Mouse (Mus musculus) heart, embryonic 10.5 days (tissue): ENCODE data around the gene Sdhaf2. TPM values are rescaled to one million over a fixed set of nuclear protein-coding genes. Genes with fewer than 3 reads are reported as not detected.
"Not testable (repeated sequence)": the region's sequence is repeated elsewhere in the genome, so short reads cannot be mapped to it uniquely, and the experiment has no call there.

Experiments used
- DNase-seq: peaks from one replicate; pipeline ENCODE4 v3.0.0-alpha.2; 2017; ENCODE audit warnings: low spot score
- H3K27ac ChIP-seq: fragments of 300-500 bp; sonication (generic); 2 replicates; pipeline ENCODE4 v1.5.1; 2016; ENCODE audit warnings: mild to moderate bottlenecking
- H3K27me3 ChIP-seq: fragments of 300-500 bp; sonication (generic); 2 replicates; pipeline ENCODE4 v1.6.1; 2016; ENCODE audit warnings: mild to moderate bottlenecking; ENCODE audit not compliant: poor library complexity, insufficient read depth, severe bottlenecking
- H3K36me3 ChIP-seq: fragments of 300-500 bp; sonication (generic); 2 replicates; pipeline ENCODE4 v1.6.1; 2016; ENCODE audit warnings: mild to moderate bottlenecking, moderate library complexity
- H3K4me1 ChIP-seq: fragments of 300-500 bp; sonication (generic); 2 replicates; pipeline ENCODE4 v1.6.1; 2016; ENCODE audit warnings: mild to moderate bottlenecking
- H3K4me3 ChIP-seq: fragments of 300-500 bp; sonication (generic); 2 replicates; pipeline ENCODE4 v1.5.1; 2016; ENCODE audit warnings: mild to moderate bottlenecking, moderate library complexity
- H3K9me3 ChIP-seq: fragments of 300-500 bp; sonication (generic); 2 replicates; pipeline ENCODE4 v1.6.1; 2016; ENCODE audit warnings: mild to moderate bottlenecking, moderate library complexity
- WGBS: fragments of 180-500 bp; shearing (Covaris S2); methylation state at CpG from one replicate; pipeline ENCODE4 v1.1.7; 2016; 5-methylcytosine and 5-hydroxymethylcytosine counted together
- polyA plus RNA-seq: library from polyadenylated mRNA; unstranded; fragments of >200 nt; fragmentation: Nextera tagmentation; extraction: Ambion mirVana; gene quantifications from 2 replicates; pipeline ENCODE4 v1.2.1, GENCODE M21; 2016

Sdhaf2 gene
- polyA plus RNA-seq, result 58.6 and 64.6 TPM in 2 replicates

DNA sequence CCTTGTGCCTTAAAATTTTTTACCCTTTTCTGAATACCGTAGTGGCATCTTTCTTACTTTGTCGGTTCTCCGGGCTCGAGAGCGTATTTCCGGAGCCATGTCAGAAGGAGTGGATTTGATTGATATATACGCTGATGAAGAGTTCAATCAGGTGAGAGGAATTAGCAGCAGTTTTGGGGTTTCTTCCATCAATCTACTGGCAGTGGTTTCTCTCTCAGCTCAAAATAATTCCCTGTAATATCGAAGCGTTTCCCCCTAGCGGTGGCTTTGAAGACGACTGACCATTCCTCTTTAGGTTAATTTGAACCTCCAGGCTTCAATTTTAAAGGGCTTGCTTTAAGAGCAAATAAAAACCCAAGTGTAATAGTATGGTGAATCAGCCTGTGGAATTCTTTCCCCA is at the start of gene Sdhaf2:
TSS of gene Sdhaf2 (minus strand) at position 233 of the 400 bp plus-strand sequence.
- DNase-seq, result no peak
- H3K4me1 ChIP-seq, result peaks cover 24% of the 10 kb centered on the region
- H3K27me3 ChIP-seq, result no peaks in the 10 kb centered on the region
- peak within 1 kb of the TSS; percentile 90 for H3K4me3 ChIP-seq
- H3K9me3 ChIP-seq, result no peaks in the 10 kb centered on the region
- H3K36me3 ChIP-seq, result peaks cover 32% of the 10 kb centered on the region
- H3K27ac ChIP-seq, result peak within 1 kb of the TSS; percentile 100
- WGBS, result under 1% methylated on average over 11 of the region's 11 CpGs

DNA sequence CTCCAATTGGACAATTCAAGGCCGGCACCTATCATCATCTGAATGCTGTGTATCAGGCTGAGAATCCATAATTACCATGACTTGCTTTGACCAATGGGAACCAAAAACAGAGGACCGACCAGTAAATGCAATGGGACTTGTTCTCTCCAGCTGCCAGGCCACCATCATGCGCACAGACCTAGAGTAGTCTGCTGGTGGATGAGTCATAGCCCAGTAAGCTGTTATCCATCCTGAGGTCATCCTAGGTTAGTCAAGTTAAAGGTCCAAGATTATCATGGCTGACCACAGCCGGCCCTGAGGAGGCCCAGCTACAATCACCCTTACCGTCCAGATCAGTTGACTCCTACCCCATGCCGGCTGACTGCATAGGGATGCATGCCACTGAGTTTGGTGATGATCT is 43.7 kb upstream of the Sdhaf2 start:
- DNase-seq, result no peak
- WGBS, result 89% methylated on average over 6 of the region's 6 CpGs
- Histone ChIP-seq H3K27me3 (no peaks in the 10 kb centered on the region), H3K4me1 (no peaks in the 10 kb centered on the region), H3K9me3 (no peaks in the 10 kb centered on the region), H3K27ac (no peak overlapping the region), H3K4me3 (no peak overlapping the region), H3K36me3 (peaks cover 60% of the 10 kb centered on the region)

DNA sequence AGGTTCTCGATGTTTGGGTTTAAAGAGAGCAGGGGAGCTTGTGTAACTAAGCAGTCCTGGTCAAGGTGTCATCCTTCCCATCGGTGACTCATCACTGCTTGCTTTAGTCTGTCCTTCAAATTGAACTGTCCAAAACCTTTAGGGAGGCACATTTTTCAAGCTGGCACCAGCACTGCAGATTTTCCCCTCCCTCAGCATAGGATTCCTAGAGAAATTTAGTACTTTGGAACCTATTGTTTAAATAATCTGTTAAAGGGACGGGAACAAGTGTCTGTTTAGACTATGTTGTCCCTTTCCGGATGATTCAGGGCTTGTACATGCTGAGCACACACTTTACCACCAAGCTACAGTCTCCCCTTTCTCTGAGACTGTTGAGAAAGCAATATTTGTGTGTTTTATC is 39.3 kb upstream of the Sdhaf2 start:
- H3K36me3 ChIP-seq, result peaks cover 18% of the 10 kb centered on the region
- no peaks in the 10 kb centered on the region for H3K27me3 ChIP-seq
- H3K4me3 ChIP-seq, result no peak overlapping the region
- H3K9me3 ChIP-seq, result no peaks in the 10 kb centered on the region
- H3K27ac ChIP-seq, result no peak overlapping the region
- 69% methylated on average over 4 of the region's 4 CpGs for WGBS
- peaks cover 10% of the 10 kb centered on the region for H3K4me1 ChIP-seq
- DNase-seq, result no peak

DNA sequence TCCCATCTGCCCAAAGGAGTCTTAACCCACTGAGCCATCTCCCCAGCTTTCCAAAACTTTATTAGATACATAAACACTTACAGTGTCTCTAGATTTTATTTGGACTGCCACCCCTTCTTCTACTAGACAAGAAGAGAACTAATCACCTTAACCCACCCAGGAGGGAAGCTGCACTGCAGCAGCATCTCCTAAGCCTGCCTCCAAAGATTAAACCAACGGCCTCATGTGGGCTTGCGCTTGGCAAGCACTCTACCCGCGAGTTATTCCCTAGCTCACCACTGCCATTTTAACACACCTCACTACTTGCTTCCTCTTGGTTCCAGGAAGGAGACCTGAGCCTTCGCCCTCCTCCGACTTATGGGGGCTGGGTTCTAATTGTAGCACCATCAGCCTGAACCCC is 38.3 kb upstream of the Sdhaf2 start:
- Histone ChIP-seq H3K27ac (no peak overlapping the region), H3K9me3 (no peaks in the 10 kb centered on the region), H3K4me3 (no peak overlapping the region), H3K36me3 (peaks cover 10% of the 10 kb centered on the region; the same call in 1 of the 2 replicates), H3K27me3 (no peaks in the 10 kb centered on the region), H3K4me1 (peaks cover 10% of the 10 kb centered on the region)
- 73% methylated on average over 6 of the region's 6 CpGs for WGBS
- no peak for DNase-seq

DNA sequence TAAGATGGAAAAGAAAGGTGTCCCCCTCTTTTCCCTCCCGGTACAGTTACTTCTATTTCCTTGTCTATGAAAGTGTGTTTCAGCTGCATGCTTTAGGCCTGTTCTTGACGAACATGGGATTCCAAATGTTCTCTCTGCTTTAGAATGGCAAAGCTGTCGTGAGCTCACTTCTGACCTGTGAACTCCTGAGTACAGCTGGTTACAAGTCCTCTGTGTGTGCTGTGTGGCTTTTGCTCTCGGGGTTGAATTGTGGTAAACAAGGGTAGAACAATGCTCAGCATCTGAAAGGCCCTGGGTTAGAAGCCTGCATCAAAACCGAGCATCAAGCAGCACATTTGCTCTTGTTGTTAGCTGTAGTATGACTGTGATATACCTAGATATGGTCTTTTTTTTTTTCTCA is 36.4 kb upstream of the Sdhaf2 start:
- H3K27ac ChIP-seq, result peak overlapping the region; percentile 90
- whole genome bisulfite sequencing, result 48% methylated on average over 5 of the region's 5 CpGs
- peaks cover 10% of the 10 kb centered on the region for H3K4me1 ChIP-seq
- DNase-seq, result no peak
- H3K36me3 ChIP-seq, result 0 out of 2 replicates have a peak, but pooled peaks cover under 1% of the 10 kb centered on the region
- no peaks in the 10 kb centered on the region for H3K27me3 ChIP-seq
- H3K9me3 ChIP-seq, result no peaks in the 10 kb centered on the region
- H3K4me3 ChIP-seq, result no peak overlapping the region

DNA sequence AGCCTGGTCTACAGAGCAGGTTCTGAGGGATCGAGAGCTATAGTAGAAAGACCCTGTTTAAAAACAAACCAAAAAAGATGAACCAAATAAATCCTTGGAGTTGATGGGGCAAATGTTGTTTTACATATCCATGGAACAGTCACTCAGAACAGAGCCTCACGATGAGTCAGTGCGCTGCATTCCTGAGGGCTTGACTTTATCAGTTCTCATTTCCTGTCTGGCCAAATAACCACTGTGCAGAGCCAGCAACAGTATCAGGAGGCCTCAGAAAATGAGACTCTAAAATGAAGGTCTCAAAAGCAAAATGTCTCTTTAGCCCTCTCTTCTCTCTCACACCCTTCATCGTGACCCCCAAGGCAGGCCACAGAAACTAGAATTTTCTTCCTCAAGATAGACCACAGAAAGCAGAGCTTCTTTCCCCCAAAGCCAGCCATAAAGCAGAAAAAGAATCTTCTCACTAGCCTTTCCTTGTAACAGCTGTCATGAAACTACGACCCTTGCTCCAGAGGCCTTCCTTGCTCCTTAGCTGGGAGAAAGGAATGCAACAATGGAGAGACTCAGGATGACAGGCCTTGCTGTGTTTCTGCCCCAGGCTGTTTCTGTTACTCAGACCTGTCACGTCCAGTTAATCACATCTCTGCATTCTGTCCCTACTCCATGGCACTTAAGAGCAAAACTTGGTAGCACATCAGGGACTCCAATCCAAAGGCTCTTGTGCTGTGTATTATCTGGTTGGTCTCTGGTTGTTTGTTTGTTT is 35.8 kb upstream of the Sdhaf2 start:
- 35% methylated on average over 6 of the region's 6 CpGs for WGBS
- Histone ChIP-seq H3K4me1 (peaks cover 10% of the 10 kb centered on the region), H3K27me3 (no peaks in the 10 kb centered on the region), H3K9me3 (no peaks in the 10 kb centered on the region), H3K27ac (peak overlapping the region; percentile 90), H3K36me3 (no peaks in the 10 kb centered on the region), H3K4me3 (no peak overlapping the region)
- no peak for DNase-seq

DNA sequence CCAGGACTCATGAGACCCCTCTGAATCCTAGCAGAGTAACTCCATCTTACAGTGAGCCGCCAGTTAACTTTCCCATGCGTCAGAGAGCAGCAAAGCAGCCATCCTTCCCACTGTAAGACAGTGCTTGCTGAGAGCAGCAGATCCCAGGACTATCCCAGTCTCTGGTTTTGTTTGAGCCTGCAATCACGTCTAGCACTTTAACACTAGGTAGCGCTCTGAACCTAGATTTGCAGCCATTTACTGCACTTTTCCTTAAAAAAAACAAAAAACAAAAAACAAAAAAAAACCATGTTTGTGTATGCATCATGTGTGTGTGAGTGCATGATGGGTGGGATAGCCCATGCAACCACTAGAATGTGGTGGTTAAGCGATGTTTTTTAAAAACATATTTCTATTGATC is 34.2 kb upstream of the Sdhaf2 start:
- Histone ChIP-seq H3K27me3 (no peaks in the 10 kb centered on the region), H3K9me3 (no peaks in the 10 kb centered on the region), H3K4me1 (peaks cover 20% of the 10 kb centered on the region), H3K4me3 (no peak overlapping the region), H3K27ac (no peak overlapping the region), H3K36me3 (no peaks in the 10 kb centered on the region)
- WGBS, result 33% methylated on average over 5 of the region's 5 CpGs
- no peak for DNase-seq

DNA sequence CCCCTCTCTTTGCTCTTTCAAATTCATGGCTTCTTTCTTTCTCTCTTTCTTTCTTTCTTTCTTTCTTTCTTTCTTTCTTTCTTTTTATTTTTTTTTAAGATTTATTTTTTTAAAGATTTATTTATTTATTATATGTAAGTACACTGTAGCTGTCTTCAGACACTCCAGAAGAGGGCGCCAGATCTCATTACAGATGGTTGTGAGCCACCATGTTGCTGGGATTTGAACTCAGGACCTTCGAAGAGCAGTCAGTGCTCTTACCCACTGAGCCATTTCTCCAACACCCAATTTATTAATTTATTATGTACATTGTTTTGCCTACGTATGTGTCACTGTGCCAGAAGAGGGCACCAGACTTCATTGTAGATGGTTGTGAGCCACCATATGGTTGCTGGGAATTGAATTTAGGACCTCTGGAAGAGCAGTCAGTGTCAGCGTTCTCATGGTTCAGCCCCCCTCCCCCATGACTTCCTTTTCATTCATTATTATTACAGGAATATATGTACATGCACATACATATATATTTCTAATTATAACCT is 32.0 kb upstream of the Sdhaf2 start:
- 74% methylated on average over 4 of the region's 4 CpGs for WGBS
- not testable (repeated sequence) for DNase-seq, H3K4me3 ChIP-seq, H3K36me3 ChIP-seq, H3K27ac ChIP-seq, H3K9me3 ChIP-seq, H3K27me3 ChIP-seq
- H3K4me1 ChIP-seq, result peaks cover 27% of the 10 kb centered on the region

DNA sequence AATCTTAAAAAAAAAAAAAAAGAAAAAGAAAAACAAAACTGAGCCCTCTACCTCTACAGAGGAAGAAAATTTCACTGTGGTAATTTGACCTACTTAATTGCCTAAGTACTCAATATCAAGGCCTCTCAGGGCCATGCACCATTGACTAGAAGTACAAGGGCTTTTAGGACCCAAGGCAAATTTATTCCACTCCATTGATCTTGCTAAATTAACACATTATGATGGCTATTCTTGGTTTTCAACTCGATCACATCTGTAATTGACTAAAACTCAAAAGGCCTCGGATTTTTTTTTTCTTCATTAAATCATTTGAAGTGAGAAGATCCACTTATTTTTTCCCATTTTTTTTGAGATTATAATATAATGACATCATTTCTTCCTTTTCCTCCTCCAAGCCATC is 31.5 kb upstream of the Sdhaf2 start:
- Histone ChIP-seq H3K4me1 (peaks cover 27% of the 10 kb centered on the region), H3K27me3 (no peaks in the 10 kb centered on the region), H3K36me3 (0 out of 2 replicates have a peak, but pooled peaks cover 2% of the 10 kb centered on the region), H3K4me3 (no peak overlapping the region), H3K27ac (no peak overlapping the region), H3K9me3 (no peaks in the 10 kb centered on the region)
- WGBS, result 72% methylated on average over 2 of the region's 2 CpGs
- DNase-seq, result no peak

DNA sequence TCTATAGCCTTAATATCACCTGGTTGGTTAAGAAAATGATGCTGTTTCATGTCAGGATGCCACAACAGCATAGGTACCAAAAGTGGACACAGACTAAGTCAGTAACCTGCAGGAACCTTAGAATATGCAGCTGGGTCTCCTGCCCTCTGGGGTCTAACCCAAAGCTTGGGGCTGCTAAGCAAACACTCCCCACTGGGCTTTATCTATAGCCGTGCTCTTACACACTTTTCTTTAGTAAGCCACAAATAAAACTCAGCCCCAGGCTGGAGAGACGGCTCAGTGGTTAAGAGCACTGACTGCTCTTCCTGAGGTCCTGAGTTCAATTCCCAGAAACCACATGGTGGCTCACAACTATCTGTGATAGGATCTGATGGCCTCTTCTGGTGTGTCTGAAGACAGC is 31.1 kb upstream of the Sdhaf2 start:
- no peaks in the 10 kb centered on the region for H3K9me3 ChIP-seq
- no peak for DNase-seq
- 73% methylated on average over 2 of the region's 2 CpGs for WGBS
- H3K4me3 ChIP-seq, result no peak overlapping the region
- no peaks in the 10 kb centered on the region for H3K27me3 ChIP-seq
- H3K4me1 ChIP-seq, result peaks cover 25% of the 10 kb centered on the region
- no peak overlapping the region for H3K27ac ChIP-seq
- H3K36me3 ChIP-seq, result peaks cover 5% of the 10 kb centered on the region; the same call in 1 of the 2 replicates

DNA sequence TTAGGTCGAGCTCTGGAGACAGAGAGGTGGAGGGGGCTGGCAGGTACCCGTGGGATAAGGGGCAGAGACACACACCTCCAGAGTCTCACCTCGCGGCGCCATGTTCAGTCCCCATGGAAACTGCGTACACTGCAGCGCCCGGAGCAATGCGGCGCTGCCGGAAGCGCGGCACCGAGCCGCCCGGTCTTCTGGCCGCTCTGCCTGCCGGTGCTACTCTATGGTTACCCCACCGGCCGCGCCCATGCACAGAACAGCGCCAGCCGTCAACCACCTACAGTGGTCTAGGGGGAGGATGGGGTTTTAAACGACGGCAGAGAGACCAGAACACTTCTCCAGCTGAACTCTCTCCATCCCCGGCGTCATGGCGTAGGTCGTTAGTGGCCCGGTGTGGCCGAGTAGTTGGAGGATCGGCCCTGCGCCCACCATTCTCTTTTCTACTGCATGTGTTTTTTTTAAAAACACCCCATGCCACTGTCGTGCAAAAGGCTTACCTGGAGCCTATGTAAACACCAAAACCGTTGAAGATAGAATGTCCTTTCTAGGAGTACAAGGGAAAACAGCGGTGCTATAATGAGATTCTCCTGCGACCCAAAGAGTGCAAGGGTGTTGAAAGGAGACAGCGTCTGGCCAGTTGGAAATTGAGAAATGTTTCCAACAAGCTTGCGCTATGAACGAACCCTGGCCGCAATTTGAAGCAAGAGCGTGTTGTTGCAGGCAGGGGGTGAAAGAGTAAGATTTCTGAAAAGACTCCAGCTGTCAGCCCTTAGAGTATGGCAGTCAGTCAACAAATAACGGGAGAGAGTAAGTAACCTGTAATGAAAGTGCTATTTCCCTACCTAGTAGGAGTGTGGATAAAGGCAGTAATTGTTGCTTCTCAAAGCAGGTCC is 29.9 kb upstream of the Sdhaf2 start, which contains the start of gene Tmem216:
TSS of gene Tmem216 (minus strand) at position 615 of the 887 bp plus-strand sequence.
- Histone ChIP-seq H3K9me3 (no peaks in the 10 kb centered on the region), H3K27me3 (no peaks in the 10 kb centered on the region), H3K4me3 (peak within 1 kb of the TSS; percentile 78), H3K27ac (peak within 1 kb of the TSS; percentile 92), H3K4me1 (peaks cover 17% of the 10 kb centered on the region; the same call in 1 of the 2 replicates), H3K36me3 (peaks cover 15% of the 10 kb centered on the region)
- DNase-seq, result peak; percentile 93
- WGBS, result 2% methylated on average over 43 of the region's 43 CpGs

DNA sequence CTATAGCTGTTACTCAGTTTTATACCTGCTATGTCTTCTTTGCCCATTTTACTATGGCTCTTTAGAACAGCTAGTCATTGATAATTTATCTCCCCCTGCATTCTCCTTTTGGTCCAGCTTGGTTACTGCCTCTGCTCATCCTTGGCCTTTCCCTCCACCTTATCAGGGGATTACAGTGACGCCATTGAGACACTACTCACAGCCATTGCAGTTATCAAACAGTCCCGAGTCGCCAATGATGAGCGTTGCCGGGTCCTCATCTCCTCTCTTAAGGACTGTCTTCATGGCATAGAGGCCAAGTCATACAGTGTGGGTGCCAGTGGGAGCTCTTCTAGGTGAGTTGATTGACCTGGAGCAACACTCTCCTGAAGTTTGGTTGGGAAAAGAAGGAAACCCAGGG is 13.5 kb upstream of the Sdhaf2 start:
- no peak overlapping the region for H3K27ac ChIP-seq
- H3K36me3 ChIP-seq, result peaks cover 95% of the 10 kb centered on the region
- H3K4me3 ChIP-seq, result no peak overlapping the region
- no peak for DNase-seq
- no peaks in the 10 kb centered on the region for H3K4me1 ChIP-seq
- H3K9me3 ChIP-seq, result no peaks in the 10 kb centered on the region
- no peaks in the 10 kb centered on the region for H3K27me3 ChIP-seq
- WGBS, result 78% methylated on average over 5 of the region's 5 CpGs

DNA sequence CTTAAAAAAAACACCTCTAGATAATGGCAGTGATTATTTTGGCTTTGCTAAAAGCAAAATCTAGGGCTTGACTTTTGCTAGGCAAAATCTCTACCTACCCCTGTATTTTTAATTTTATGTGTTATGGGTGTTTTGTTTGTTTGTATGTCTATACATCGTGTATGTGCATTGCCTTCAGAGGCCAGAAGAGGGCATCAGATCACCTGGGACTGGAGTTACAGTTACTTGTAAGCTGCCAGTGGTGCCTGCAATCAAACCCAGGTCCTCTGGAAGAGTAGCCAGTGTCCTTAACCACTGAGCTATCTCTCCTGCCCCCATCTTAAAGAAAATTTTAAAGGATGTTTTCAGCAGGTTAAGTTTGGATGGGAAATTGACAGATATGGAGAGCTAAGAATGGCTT is 4.1 kb upstream of the Sdhaf2 start:
- Histone ChIP-seq H3K4me1 (peaks cover 11% of the 10 kb centered on the region), H3K9me3 (no peaks in the 10 kb centered on the region), H3K27me3 (no peaks in the 10 kb centered on the region), H3K27ac (no peak overlapping the region), H3K4me3 (no peak overlapping the region), H3K36me3 (peaks cover 66% of the 10 kb centered on the region)
- 93% methylated on average over 1 of the region's 1 CpGs for WGBS
- DNase-seq, result no peak
